ENCODE assay signal across 9 mouse cellular contexts in the genomic region with DNA sequence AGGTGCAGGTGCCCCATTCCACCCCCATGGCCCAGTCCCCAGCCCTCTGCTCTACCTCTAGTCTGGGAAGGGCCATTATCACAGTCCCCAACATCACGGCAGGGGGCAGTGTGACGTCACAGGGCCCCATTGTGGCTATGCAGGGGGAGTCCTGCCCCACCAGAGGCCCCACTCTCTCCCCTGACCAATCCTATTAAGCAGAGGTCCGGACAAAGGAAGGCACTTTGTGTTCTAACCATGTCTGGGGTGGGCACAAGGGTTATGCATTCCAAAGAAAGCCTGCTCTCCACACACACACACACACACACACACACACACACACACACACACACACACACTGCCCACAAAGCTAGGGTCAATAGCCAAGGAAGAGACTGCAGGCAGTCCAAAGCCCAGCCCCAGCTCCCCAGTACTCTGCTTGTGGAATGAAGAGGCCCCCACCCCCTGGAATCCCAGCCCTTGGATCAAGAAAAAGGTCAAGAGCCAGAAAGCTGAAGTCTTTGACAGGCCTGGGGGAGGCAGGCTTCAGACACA. TPM values are rescaled to one million over a fixed set of nuclear protein-coding genes. Genes with fewer than 3 reads are reported as not detected.
DNase-seq lines count a peak whose midpoint lies in the region; ATAC-seq lines count a peak whose summit lies in the region.
"Had no signal": no experiment of that assay in that cellular context is flagged by ENCODE, and none has a peak within 500 bp of the region (broad histone marks: within the 10 kb centered on the region; RNA-seq: fewer than 3 reads in every experiment).

No protein-coding gene starts in this region.

- no peak overlapping the region for H3K4me2 ChIP-seq in kidney, embryonic 15.5 days
- H3K4me2 ChIP-seq in kidney, embryonic 14.5 days (replicated peaks; ENCODE audit: low read depth, low read length): no peak overlapping the region
- H3K4me2 ChIP-seq in embryonic facial prominence, embryonic 11.5 days (ENCODE audit: low read depth, low read length): no peak overlapping the region
- no peak overlapping the region for H3K4me2 ChIP-seq in hindbrain, embryonic 16.5 days (ENCODE audit: low read length)
- no peak overlapping the region for H3K4me2 ChIP-seq in neural tube, embryonic 14.5 days (ENCODE audit: low read depth, low read length)

- peak; percentile 21 for ATAC-seq in kidney, embryonic 15.5 days (replicated peaks; ENCODE audit: low FRiP score)
- no peak for ATAC-seq in kidney, embryonic 14.5 days (ENCODE audit: low FRiP score, low TSS enrichment)
- peak; percentile 78 for ATAC-seq in embryonic facial prominence, embryonic 11.5 days (replicated peaks; ENCODE audit: insufficient number of reproducible peaks, low FRiP score, low TSS enrichment, low read depth)
- peak; percentile 90 for ATAC-seq in hindbrain, embryonic 16.5 days
- ATAC-seq in neural tube, embryonic 14.5 days (ENCODE audit: low read depth): peak; percentile 80

- no peaks in the 10 kb centered on the region for H3K36me3 ChIP-seq in kidney, embryonic 15.5 days
- no peaks in the 10 kb centered on the region for H3K36me3 ChIP-seq in kidney, embryonic 14.5 days (ENCODE audit: control insufficient read depth, insufficient read depth, low read length)
- no peaks in the 10 kb centered on the region for H3K36me3 ChIP-seq in embryonic facial prominence, embryonic 11.5 days (replicated peaks; ENCODE audit: control insufficient read depth, insufficient read depth, low read depth, low read length)
- H3K36me3 ChIP-seq in hindbrain, embryonic 16.5 days (ENCODE audit: control insufficient read depth, insufficient read depth, low read length): no peaks in the 10 kb centered on the region
- H3K36me3 ChIP-seq in neural tube, embryonic 14.5 days (ENCODE audit: control insufficient read depth, insufficient read depth, low read length): no peaks in the 10 kb centered on the region

- peak; percentile 56 for DNase-seq in embryonic facial prominence, embryonic 11.5 days (ENCODE audit: low spot score)
- no peak for DNase-seq in liver
- no peak for DNase-seq in cerebellum, postnatal 14 days
- no peak for DNase-seq in gastrocnemius, postnatal 10 days
- DNase-seq: thymus, adult 2 months had no signal

- H3K9me3 ChIP-seq in kidney, embryonic 15.5 days (replicated peaks): no peaks in the 10 kb centered on the region
- no peaks in the 10 kb centered on the region for H3K9me3 ChIP-seq in kidney, embryonic 14.5 days (ENCODE audit: control insufficient read depth, low read length)
- H3K9me3 ChIP-seq in embryonic facial prominence, embryonic 11.5 days (replicated peaks; ENCODE audit: control insufficient read depth, low read length): no peaks in the 10 kb centered on the region
- no peaks in the 10 kb centered on the region for H3K9me3 ChIP-seq in hindbrain, embryonic 16.5 days (ENCODE audit: control insufficient read depth, low read length)
- no peaks in the 10 kb centered on the region for H3K9me3 ChIP-seq in neural tube, embryonic 14.5 days (ENCODE audit: control insufficient read depth, low read length)

- H3K27me3 ChIP-seq in kidney, embryonic 15.5 days: no peaks in the 10 kb centered on the region
- no peaks in the 10 kb centered on the region for H3K27me3 ChIP-seq in kidney, embryonic 14.5 days (ENCODE audit: control insufficient read depth, insufficient read depth, low read length)
- H3K27me3 ChIP-seq in embryonic facial prominence, embryonic 11.5 days (ENCODE audit: control insufficient read depth, insufficient read depth, low read length): no peaks in the 10 kb centered on the region
- H3K27me3 ChIP-seq in hindbrain, embryonic 16.5 days (replicated peaks; ENCODE audit: control insufficient read depth, insufficient read depth, low read length): no peaks in the 10 kb centered on the region; the same call in 1 of the 2 replicates
- no peaks in the 10 kb centered on the region for H3K27me3 ChIP-seq in neural tube, embryonic 14.5 days (ENCODE audit: control insufficient read depth, insufficient read depth, low read length)

- H3K9ac ChIP-seq in kidney, embryonic 15.5 days: no peak overlapping the region
- no peak overlapping the region for H3K9ac ChIP-seq in kidney, embryonic 14.5 days (ENCODE audit: low read depth, low read length)
- H3K9ac ChIP-seq in embryonic facial prominence, embryonic 11.5 days (replicated peaks; ENCODE audit: low read length): no peak overlapping the region
- H3K9ac ChIP-seq in hindbrain, embryonic 16.5 days (ENCODE audit: low read depth, low read length): no peak overlapping the region
- H3K9ac ChIP-seq in neural tube, embryonic 14.5 days (replicated peaks; ENCODE audit: low read depth, low read length): no peak overlapping the region

- peaks cover 54% of the 10 kb centered on the region for H3K4me1 ChIP-seq in kidney, embryonic 15.5 days
- peaks cover 31% of the 10 kb centered on the region for H3K4me1 ChIP-seq in kidney, embryonic 14.5 days (ENCODE audit: control insufficient read depth, insufficient read depth, low read length)
- peaks cover 11% of the 10 kb centered on the region for H3K4me1 ChIP-seq in embryonic facial prominence, embryonic 11.5 days (ENCODE audit: control insufficient read depth, insufficient read depth, low read length)
- H3K4me1 ChIP-seq in hindbrain, embryonic 16.5 days (ENCODE audit: control insufficient read depth, insufficient read depth, low read depth, low read length): peaks cover 13% of the 10 kb centered on the region; the same call in 1 of the 2 replicates
- no peaks in the 10 kb centered on the region for H3K4me1 ChIP-seq in neural tube, embryonic 14.5 days (ENCODE audit: control insufficient read depth, insufficient read depth, low read length)

- 18% methylated on average over 3 of the region's 3 CpGs for WGBS in kidney, embryonic 15.5 days
- 32% methylated on average over 3 of the region's 3 CpGs for WGBS in kidney, embryonic 14.5 days
- 5% methylated on average over 3 of the region's 3 CpGs for WGBS in embryonic facial prominence, embryonic 11.5 days
- 8% methylated on average over 3 of the region's 3 CpGs for WGBS in hindbrain, embryonic 16.5 days
- 7% methylated on average over 3 of the region's 3 CpGs for WGBS in neural tube, embryonic 14.5 days

- peak overlapping the region; percentile 54 for H3K27ac ChIP-seq in kidney, embryonic 15.5 days
- no peak overlapping the region for H3K27ac ChIP-seq in kidney, embryonic 14.5 days (ENCODE audit: low read depth, low read length)
- H3K27ac ChIP-seq in embryonic facial prominence, embryonic 11.5 days (replicated peaks; ENCODE audit: low read depth, low read length): 0 out of 2 replicates have a peak overlapping the region, but pooled peaks have one; percentile 20
- peak overlapping the region; percentile 46; the same call in 1 of the 2 replicates for H3K27ac ChIP-seq in hindbrain, embryonic 16.5 days (ENCODE audit: low read depth, low read length)
- peak overlapping the region; percentile 30; the same call in 1 of the 2 replicates for H3K27ac ChIP-seq in neural tube, embryonic 14.5 days (ENCODE audit: low read depth, low read length)

- H3K4me3 ChIP-seq in kidney, embryonic 15.5 days (replicated peaks): no peak overlapping the region
- no peak overlapping the region for H3K4me3 ChIP-seq in kidney, embryonic 14.5 days (ENCODE audit: low read length)
- no peak overlapping the region for H3K4me3 ChIP-seq in embryonic facial prominence, embryonic 11.5 days (ENCODE audit: low read depth, low read length)
- no peak overlapping the region for H3K4me3 ChIP-seq in hindbrain, embryonic 16.5 days (ENCODE audit: low read length)
- no peak overlapping the region for H3K4me3 ChIP-seq in neural tube, embryonic 14.5 days (ENCODE audit: low read depth, low read length)

RNA-seq across cellular contexts. Expression of a gene that starts 32.7 kb away (rescaled TPM):
- polyA plus RNA-seq in kidney, embryonic 15.5 days (2015; fragmentation: Nextera tagmentation; extraction: Ambion mirVana): 2.0 and 2.4 TPM in 2 replicates
- 1.9 and 2.5 TPM in 2 replicates for polyA plus RNA-seq in kidney, embryonic 14.5 days (2014; fragmentation: Nextera tagmentation; extraction: Ambion mirVana)
- 0.76 and 1.3 TPM in 2 replicates for polyA plus RNA-seq in embryonic facial prominence, embryonic 11.5 days (2014; fragmentation: Nextera tagmentation; extraction: Ambion mirVana)
- 44.3 and 49.8 TPM in 2 replicates for polyA plus RNA-seq in hindbrain, embryonic 16.5 days (2015; fragmentation: Nextera tagmentation; extraction: Ambion mirVana)
- 28.8 and 47.7 TPM in 2 replicates for polyA plus RNA-seq in neural tube, embryonic 14.5 days (2014; fragmentation: Nextera tagmentation; extraction: Ambion mirVana)
- under 1 TPM in 1 of 2 experiments, not detected in 1; 0.16 TPM for total RNA-seq in gastrocnemius, postnatal 10 days (2021)

RNA-seq across cellular contexts. Expression of a gene that starts 34.3 kb away (rescaled TPM):
- polyA plus RNA-seq in kidney, embryonic 15.5 days (2015; fragmentation: Nextera tagmentation; extraction: Ambion mirVana): 6.8 and 7.1 TPM in 2 replicates
- polyA plus RNA-seq in kidney, embryonic 14.5 days (2014; fragmentation: Nextera tagmentation; extraction: Ambion mirVana): 3.7 and 3.9 TPM in 2 replicates
- 1.0 and 1.4 TPM in 2 replicates for polyA plus RNA-seq in embryonic facial prominence, embryonic 11.5 days (2014; fragmentation: Nextera tagmentation; extraction: Ambion mirVana)
- polyA plus RNA-seq in hindbrain, embryonic 16.5 days (2015; fragmentation: Nextera tagmentation; extraction: Ambion mirVana): 1.1 TPM in 2 replicates
- polyA plus RNA-seq in neural tube, embryonic 14.5 days (2014; fragmentation: Nextera tagmentation; extraction: Ambion mirVana): 0.21 and 0.52 TPM in 2 replicates
- 1 to 10 TPM; 3.9 to 5.9 TPM for total RNA-seq in gastrocnemius, postnatal 10 days (2021)
